Mouse (Mus musculus) layer of hippocampus, adult 9-10 months (tissue): ENCODE measurements around the gene Stfa1.
"Not testable (repeated sequence)": the region's sequence is repeated elsewhere in the genome, so short reads cannot be mapped to it uniquely, and the experiment has no call there.

ENCODE experiments used
- DNase-seq: peaks from one replicate; pipeline ENCODE4 v3.0.0; 2022; ENCODE audit warnings: low spot score

Gene Stfa1

DNA sequence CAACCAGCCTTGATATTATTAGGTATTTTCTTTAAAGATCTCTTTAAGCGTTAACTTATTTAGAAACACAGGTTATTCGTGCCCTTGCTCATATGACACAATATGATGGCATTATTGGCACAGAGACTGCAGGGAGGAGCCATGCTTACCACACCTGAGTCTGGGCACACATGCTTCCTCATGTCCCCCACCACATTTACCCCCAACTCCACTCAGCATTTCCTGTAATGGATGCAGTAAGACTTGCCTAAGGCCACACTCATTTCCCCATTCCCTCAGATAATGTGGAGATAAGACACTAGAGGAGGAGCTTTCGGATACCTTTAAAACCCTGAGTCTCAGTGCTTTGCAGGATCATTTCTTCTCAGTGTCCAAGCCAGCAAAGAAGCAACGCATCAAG, at the start of gene Stfa1:
Gene Stfa1 (plus strand): TSS at position 156 of the 400 bp plus-strand sequence.
- DNase-seq: not testable (repeated sequence)

DNA sequence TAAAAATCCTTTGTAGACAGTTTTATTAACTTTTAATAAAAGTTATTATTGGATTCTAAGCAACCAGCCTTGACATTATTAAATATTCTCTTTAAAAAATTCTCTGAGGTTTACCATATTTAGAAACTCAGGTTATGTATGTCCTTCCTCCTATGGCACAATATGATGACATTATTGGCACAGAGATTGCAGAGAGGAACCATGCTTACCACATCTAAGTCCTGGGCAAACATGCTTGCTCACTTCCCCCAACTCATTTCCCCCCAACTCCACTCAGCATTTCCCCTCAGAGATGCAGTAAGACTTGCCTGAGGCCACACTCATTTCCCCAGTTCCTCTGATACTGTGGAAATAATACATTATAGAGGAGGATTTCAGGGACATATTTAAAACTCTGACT, 16.2 kb upstream of the Stfa1 start:
- DNase-seq: not testable (repeated sequence)

DNA sequence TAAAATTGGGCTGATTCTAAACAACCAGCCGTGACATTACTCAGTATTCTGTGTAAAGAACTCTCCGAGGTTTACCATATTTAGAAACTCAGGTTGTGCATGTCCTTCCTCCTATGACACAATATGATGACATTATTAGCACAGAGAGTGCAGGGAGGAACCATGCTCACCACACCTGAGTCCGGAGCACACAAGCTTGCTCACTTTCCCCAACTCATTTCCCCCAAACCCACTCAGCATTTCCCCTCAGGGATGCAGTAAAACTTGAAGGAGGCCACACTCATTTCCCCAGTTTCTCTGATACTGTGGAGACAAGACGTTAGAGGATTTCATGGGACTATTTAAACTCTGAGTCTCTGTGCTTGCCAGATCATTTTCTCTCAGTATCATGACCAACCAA, 12.4 kb downstream of the Stfa1 start:
- DNase-seq: no peak

DNA sequence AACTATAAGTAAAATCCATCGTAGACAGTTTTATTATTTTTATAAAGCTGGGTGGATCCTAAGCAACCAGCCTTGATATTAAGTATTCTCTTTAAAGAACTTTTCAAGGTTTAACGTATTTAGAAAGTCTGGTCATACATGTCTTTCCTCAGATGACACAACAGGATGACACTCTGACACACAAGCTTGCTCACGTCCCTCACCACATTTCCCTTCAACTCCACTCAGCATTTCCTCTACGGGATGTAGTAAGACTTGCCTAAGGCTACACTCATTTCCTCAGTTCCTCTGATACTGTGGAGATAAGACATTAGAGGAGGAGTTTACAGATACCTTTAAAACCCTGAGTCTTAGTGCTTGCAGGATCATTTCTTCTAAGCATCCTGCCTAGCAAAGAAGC, 30.9 kb downstream of the Stfa1 start:
- no peak for DNase-seq

DNA sequence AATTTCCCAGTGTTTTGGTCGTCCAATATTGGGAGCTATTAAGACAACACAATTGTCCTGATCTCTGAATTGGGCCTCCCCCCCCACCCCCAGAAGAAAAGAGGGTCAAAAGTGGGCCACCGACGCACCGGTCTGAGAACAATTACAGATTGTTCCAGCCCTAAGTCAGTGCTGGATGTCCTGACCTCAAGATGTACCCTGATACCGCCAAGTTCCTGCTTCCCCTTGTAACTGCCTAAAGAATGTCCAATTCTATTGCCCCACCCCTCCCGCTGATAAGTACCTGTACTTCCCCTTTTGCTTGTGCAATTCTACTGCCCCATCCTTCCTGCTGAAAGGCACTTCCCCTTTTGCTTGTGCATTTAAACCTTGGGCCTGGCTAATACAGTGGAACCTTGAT, 39.4 kb downstream of the Stfa1 start:
- not testable (repeated sequence) for DNase-seq

DNA sequence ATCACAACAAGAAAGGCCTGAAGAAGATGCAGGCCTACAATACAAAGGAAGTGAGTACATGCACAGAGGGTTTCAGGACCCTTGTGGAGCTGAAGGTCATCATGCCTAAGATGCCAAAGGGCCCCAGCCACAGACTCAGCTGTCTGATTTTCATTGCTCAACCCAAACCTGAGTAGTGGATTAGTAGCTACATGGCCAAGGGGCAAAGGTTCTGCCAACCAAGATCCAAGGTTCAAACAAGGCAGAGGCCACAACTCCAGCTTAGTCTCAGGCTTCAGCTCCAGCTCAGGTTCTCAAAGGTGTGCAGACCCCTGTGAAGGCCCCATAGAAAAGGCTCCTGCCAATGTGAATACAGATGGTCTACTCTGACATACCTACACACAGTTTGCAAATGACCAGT, 42.5 kb downstream of the Stfa1 start:
- no peak for DNase-seq

DNA sequence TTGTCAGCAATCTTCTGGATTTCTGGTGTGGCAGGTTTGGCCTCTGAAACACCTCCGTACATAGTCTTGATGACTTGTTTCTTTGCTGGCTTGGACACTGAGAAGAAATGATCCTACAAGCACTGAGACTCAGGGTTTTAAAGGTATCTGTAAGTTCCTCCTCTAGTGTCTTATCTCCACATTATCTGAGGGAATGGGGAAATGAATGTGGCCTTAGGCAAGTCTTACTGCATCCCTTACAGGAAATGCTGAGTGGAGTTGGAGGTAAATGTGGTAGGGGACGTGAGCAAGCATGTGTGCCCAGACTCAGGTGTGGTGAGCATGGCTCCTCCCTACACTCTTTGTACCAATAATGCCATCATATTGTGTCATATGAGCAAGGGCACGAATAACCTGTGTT, 57.5 kb downstream of the Stfa1 start, which contains the start of gene BC117090:
Gene BC117090 (minus strand): TSS at position 101 of the 400 bp plus-strand sequence.
- no peak for DNase-seq
